Mouse (Mus musculus) midbrain, embryonic 14.5 days (tissue): Measurements from ENCODE around the gene Immp1l. TPM values are rescaled to one million over a fixed set of nuclear protein-coding genes. Genes with fewer than 3 reads are reported as not detected.

Experiments
- ATAC-seq: fragments of 200-750 bp; cut with Nextera tagmentation; 2 replicates; pipeline ENCODE4 v1.8.0; 2017; ENCODE audit warnings: moderate number of reproducible peaks, moderate library complexity; ENCODE audit not compliant: low FRiP score, low TSS enrichment
- DNase-seq: peaks from one replicate; pipeline ENCODE4 v3.0.0-alpha.2; 2015
- H3K27ac ChIP-seq: fragments of 300-500 bp; sonication (generic); replicated peaks from 2 replicates; pipeline ENCODE4 v1.5.1; 2014; ENCODE audit warnings: mild to moderate bottlenecking, low read depth, low read length, moderate library complexity
- H3K27me3 ChIP-seq: fragments of 300-500 bp; sonication (generic); 2 replicates; pipeline ENCODE4 v1.6.1; 2014; ENCODE audit warnings: low read length, control low read depth, mixed read lengths; ENCODE audit not compliant: control insufficient read depth, insufficient read depth
- H3K36me3 ChIP-seq: fragments of 300-500 bp; sonication (generic); 2 replicates; pipeline ENCODE4 v1.6.1; 2014; ENCODE audit warnings: low read length, control low read depth; ENCODE audit not compliant: control insufficient read depth, insufficient read depth
- H3K4me1 ChIP-seq: fragments of 300-500 bp; sonication (generic); 2 replicates; pipeline ENCODE4 v1.6.1; 2014; ENCODE audit warnings: mild to moderate bottlenecking, antibody characterized with exemption, low read length, control low read depth; ENCODE audit not compliant: control insufficient read depth, insufficient read depth
- H3K4me2 ChIP-seq: fragments of 300-500 bp; sonication (generic); 2 replicates; pipeline ENCODE4 v1.6.1; 2014; ENCODE audit warnings: mild to moderate bottlenecking, low read length, moderate library complexity
- H3K4me3 ChIP-seq: fragments of 300-500 bp; sonication (generic); replicated peaks from 2 replicates; pipeline ENCODE4 v1.5.1; 2014; ENCODE audit warnings: low read depth, low read length
- H3K9ac ChIP-seq: fragments of 300-500 bp; sonication (generic); replicated peaks from 2 replicates; pipeline ENCODE4 v1.6.1; 2014; ENCODE audit warnings: mild to moderate bottlenecking, low read length, moderate library complexity
- H3K9me3 ChIP-seq: fragments of 300-500 bp; sonication (generic); 2 replicates; pipeline ENCODE4 v1.6.1; 2016; ENCODE audit warnings: low read length, control low read depth, mixed read lengths; ENCODE audit not compliant: control insufficient read depth
- WGBS: fragments of 180-500 bp; shearing (Covaris S2); extraction: QIAGEN DNeasy Blood & Tissue Kit; methylation state at CpG from one replicate; pipeline ENCODE4 v1.1.7; 2014; 5-methylcytosine and 5-hydroxymethylcytosine counted together
- polyA plus RNA-seq: library from polyadenylated mRNA; unstranded; fragments of >200 nt; fragmentation: Nextera tagmentation; extraction: Ambion mirVana; gene quantifications from 2 replicates; pipeline ENCODE4 v1.2.1, GENCODE M21; 2014

Immp1l gene
- 102 and 109 TPM in 2 replicates for polyA plus RNA-seq

DNA sequence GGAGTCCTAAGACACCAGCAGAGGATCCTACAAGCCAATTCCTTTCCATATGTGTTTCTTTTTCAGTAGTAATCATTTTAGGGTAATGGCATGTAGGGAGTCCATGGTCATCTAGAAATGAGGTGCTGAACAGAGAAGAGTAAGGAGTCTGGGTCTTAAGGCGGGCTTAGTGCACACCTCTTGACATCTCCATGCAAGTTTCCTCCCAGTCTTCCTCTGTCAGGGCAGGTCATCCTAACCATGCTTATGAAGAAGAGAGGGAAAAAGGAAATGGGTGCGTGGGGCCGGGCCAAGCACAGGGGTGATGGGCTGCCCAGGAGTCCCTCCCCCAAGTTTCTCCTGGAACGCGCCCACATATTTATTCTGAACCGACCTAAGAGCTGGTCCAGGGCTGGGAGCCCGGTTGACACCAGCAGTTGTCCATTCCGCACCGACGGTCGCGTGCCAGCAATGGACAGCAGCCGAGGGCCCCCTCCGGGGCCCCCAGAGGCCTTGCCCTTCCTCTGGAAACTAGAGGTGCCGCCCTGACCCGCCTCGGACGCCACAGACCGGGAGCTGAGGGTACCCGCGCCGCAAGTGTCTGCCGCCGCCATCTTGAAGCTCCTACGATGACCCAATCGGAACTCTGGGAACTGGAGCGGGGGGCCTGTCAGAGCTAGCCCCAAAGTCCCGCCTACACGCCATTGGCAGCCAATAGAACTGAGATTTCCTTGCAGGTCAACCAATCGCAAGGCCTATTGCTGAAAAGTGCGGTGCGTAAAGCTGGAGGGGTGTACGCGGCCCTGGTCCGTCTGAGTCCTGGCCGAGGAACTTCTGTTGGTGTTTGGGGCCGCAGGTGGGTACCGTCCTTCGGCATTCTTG, at the start of gene Immp1l, which contains the start of gene Elp4:
Immp1l (plus strand) TSS at position 743 of the 861 bp plus-strand sequence.
Elp4 (minus strand) TSS at position 669 of the 861 bp plus-strand sequence.
- Histone ChIP-seq H3K9ac (peak within 1 kb of the TSS; percentile 73), H3K4me3 (peak within 1 kb of the TSS; percentile 89), H3K4me1 (peaks cover 9% of the 10 kb centered on the region), H3K27me3 (no peaks in the 10 kb centered on the region), H3K9me3 (no peaks in the 10 kb centered on the region), H3K4me2 (peak within 1 kb of the TSS; percentile 71), H3K36me3 (no peaks in the 10 kb centered on the region), H3K27ac (peak within 1 kb of the TSS; percentile 54; the same call in 1 of the 2 replicates)
- peak; percentile 98 for DNase-seq
- under 1% methylated on average over 39 of the region's 39 CpGs for WGBS
- ATAC-seq, result peak; percentile 100

DNA sequence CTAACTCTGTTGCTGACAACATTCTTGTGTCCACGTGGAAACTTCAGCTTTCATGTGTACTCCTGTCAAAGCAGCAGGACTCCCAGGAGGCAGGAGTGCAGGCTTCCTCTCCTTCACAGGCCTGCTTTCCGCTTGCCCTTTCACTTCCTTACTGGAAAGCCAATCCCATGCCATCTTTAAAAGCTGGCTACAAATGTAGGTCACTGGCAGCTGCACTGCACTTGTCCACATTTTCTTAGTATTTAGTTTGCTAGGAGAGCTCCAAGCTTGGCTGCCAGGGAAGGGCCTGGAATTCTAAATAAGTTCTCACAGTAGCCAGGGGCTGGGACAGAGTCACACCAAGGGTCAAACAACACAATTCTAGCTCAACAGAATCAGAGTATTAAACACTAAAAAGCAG, 49.7 kb upstream of the Immp1l start:
- H3K4me1 ChIP-seq, result no peaks in the 10 kb centered on the region
- H3K9ac ChIP-seq, result no peak overlapping the region
- ATAC-seq (no peak), DNase-seq (peak; percentile 12)
- no peaks in the 10 kb centered on the region for H3K36me3 ChIP-seq
- no peak overlapping the region for H3K4me2 ChIP-seq
- no peak overlapping the region for H3K27ac ChIP-seq
- H3K9me3 ChIP-seq, result no peaks in the 10 kb centered on the region
- no peak overlapping the region for H3K4me3 ChIP-seq
- WGBS, result 57% methylated on average over 2 of the region's 2 CpGs
- no peaks in the 10 kb centered on the region for H3K27me3 ChIP-seq

DNA sequence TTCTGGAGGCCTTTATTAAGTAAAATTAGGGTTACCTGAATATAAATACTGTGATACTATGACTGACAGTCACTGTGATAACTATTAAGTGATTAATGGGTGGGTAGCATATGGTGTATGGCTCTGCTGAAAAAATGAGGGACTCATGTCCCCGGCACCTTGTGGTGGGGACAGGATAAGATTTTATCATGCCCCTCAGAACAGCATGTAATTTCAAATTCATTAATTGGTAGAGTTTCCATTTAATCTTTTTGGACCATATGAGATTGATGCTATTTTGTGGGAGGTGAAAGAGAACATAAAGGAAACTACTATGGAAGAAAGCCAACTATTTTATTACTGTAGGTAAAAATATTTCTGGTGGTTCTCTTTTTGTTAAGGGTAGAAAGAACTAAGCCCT, 31.0 kb upstream of the Immp1l start:
- H3K9ac ChIP-seq, result no peak overlapping the region
- H3K9me3 ChIP-seq, result peaks cover 9% of the 10 kb centered on the region; the same call in 1 of the 2 replicates
- H3K27me3 ChIP-seq, result no peaks in the 10 kb centered on the region
- no peak overlapping the region for H3K4me3 ChIP-seq
- no peaks in the 10 kb centered on the region for H3K4me1 ChIP-seq
- ATAC-seq (no peak), DNase-seq (no peak)
- H3K36me3 ChIP-seq, result no peaks in the 10 kb centered on the region
- no peak overlapping the region for H3K27ac ChIP-seq
- 98% methylated on average over 1 of the region's 1 CpGs for WGBS
- no peak overlapping the region for H3K4me2 ChIP-seq

DNA sequence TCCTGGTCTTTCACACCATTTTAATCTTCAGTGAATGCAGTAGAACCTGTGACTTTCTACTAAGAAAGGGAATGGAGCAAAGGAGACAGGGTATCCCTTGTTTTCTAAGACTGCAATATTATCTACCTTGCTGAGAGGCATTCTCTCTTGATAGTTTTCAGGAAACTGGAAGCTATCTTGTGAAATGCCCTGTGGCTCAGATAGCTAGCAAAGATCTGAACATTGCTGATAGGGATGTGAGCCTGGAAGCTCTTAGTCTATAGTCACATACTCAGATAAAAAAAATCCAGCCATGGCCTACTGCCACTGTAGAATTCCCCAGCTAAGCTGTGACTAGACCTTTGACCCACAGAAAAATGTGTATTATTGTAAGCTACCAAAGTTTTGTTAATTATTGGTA, 13.6 kb upstream of the Immp1l start:
- no peak overlapping the region for H3K4me2 ChIP-seq
- H3K9ac ChIP-seq, result no peak overlapping the region
- peaks cover 5% of the 10 kb centered on the region; the same call in 1 of the 2 replicates for H3K36me3 ChIP-seq
- DNase-seq (no peak), ATAC-seq (no peak)
- H3K4me3 ChIP-seq, result no peak overlapping the region
- no peaks in the 10 kb centered on the region for H3K4me1 ChIP-seq
- no peaks in the 10 kb centered on the region for H3K27me3 ChIP-seq
- no peak overlapping the region for H3K27ac ChIP-seq
- 0 out of 2 replicates have a peak, but pooled peaks cover 2% of the 10 kb centered on the region for H3K9me3 ChIP-seq

DNA sequence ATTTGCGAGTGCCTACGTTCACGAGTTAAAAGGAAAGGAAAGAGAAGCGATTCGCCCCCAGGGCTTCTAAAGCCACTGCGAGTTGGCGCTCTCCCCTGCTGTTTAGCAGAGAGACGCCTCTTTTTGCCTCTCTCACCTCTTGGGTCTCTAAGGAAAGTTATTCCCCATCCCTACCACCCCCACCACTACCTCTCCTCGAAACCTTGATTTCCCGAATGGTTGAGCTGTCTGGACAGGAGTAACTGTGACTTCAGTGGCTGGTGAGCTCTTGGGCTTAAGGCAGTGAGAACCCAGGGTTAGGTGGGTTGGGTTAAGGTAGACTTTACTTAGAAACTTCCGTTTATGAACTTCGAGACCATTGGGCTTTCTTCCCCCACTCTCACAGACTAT, 314 bp downstream of the Immp1l start:
- H3K4me2 ChIP-seq, result peak overlapping the region; percentile 71
- DNase-seq (no peak), ATAC-seq (peak; percentile 47)
- no peaks in the 10 kb centered on the region for H3K27me3 ChIP-seq
- H3K27ac ChIP-seq, result no peak overlapping the region
- H3K9ac ChIP-seq, result peak overlapping the region; percentile 73
- WGBS, result under 1% methylated on average over 12 of the region's 12 CpGs
- no peaks in the 10 kb centered on the region for H3K9me3 ChIP-seq
- no peaks in the 10 kb centered on the region for H3K36me3 ChIP-seq
- H3K4me3 ChIP-seq, result peak overlapping the region; percentile 89
- H3K4me1 ChIP-seq, result peaks cover 9% of the 10 kb centered on the region

DNA sequence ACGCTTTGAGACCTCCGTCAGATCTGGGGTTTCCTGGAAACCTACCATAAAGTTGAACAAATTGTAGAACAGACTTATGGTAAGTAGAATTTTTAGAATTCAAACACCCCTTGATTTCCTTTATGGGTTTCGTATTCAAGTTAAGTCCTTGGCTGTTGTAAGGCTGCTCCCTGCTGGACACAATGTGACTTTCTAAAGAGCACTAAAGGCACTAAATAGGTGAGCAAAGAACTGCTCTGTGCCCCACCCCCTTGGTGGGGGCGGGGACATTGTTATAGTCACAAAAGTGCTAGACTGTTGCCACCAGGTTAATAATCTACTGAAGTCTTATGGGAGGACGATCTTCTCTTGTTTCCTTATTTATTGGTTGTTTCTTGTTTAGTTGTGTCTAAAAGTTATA, 3.9 kb downstream of the Immp1l start:
- no peak overlapping the region for H3K4me3 ChIP-seq
- H3K27ac ChIP-seq, result no peak overlapping the region
- H3K36me3 ChIP-seq, result peaks cover 3% of the 10 kb centered on the region; the same call in 1 of the 2 replicates
- WGBS, result 88% methylated on average over 5 of the region's 5 CpGs
- H3K4me1 ChIP-seq, result peaks cover 9% of the 10 kb centered on the region
- no peak overlapping the region for H3K4me2 ChIP-seq
- no peak for ATAC-seq
- H3K9me3 ChIP-seq, result no peaks in the 10 kb centered on the region
- peaks cover 9% of the 10 kb centered on the region; the same call in 1 of the 2 replicates for H3K27me3 ChIP-seq
- DNase-seq, result no peak
- no peak overlapping the region for H3K9ac ChIP-seq

DNA sequence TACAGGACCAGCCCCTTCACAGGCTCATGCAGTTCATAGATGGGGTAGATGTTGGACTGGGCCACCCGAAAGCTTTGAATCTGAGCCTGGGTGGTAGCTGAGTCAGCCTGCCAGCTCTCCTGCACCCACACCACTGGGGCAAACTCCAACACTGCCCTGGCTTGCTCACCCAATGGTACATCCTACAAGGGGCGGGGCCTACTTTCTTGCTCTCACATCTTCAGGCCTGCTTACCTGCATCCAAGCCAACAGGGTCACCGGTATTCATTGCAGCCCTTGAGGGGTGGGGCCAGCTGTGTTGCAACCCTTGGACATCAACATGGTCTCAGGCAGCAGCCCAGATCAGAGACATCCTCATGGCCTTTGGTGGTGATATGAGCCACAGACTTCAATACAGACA, 6.2 kb downstream of the Immp1l start:
- peaks cover 9% of the 10 kb centered on the region; the same call in 1 of the 2 replicates for H3K27me3 ChIP-seq
- ATAC-seq, result peak; percentile 38; the same call in 1 of the 2 replicates
- peaks cover 3% of the 10 kb centered on the region; the same call in 1 of the 2 replicates for H3K36me3 ChIP-seq
- no peak overlapping the region for H3K4me2 ChIP-seq
- H3K9me3 ChIP-seq, result no peaks in the 10 kb centered on the region
- H3K4me1 ChIP-seq, result 0 out of 2 replicates have a peak, but pooled peaks cover 2% of the 10 kb centered on the region
- no peak overlapping the region for H3K27ac ChIP-seq
- H3K4me3 ChIP-seq, result no peak overlapping the region
- no peak overlapping the region for H3K9ac ChIP-seq
- WGBS, result 89% methylated on average over 3 of the region's 3 CpGs
- DNase-seq, result no peak

DNA sequence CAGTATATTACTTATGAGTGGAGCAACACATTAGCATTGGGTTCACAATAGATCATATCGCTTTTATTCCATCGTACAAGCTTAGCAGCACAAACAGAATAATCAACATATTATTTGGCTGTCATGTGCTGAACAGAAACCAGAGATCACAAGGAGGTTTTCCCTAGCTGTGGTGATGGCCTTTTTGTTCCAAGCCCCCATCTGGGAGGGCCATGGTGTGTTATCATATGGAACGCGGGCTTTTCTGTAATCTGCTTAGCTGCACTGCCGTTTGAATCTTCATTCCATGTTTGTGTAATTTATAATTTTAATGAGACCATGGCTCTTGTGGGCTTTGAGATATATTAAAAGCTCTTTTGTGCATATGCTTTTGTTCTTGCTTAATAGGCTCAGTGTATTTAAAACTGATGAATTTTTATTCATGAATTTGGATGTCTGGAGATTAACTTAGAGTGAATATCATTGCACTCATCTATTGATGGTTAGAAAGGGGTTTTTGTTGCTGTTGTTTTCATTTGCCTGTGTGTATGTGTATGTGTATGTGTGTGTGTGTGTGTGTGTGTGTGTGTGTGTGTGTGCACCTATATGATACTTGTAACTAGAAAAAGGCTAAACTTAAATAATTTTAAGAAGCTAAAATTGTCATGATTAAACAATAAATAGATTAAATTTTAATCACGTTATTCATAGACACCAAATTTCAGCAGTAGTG, 9.4 kb downstream of the Immp1l start:
- Histone ChIP-seq H3K36me3 (peaks cover 3% of the 10 kb centered on the region; the same call in 1 of the 2 replicates), H3K27me3 (peaks cover 9% of the 10 kb centered on the region; the same call in 1 of the 2 replicates), H3K9me3 (no peaks in the 10 kb centered on the region), H3K27ac (no peak overlapping the region), H3K4me1 (peaks cover 7% of the 10 kb centered on the region), H3K9ac (no peak overlapping the region), H3K4me3 (no peak overlapping the region), H3K4me2 (peak overlapping the region; percentile 21; the same call in 1 of the 2 replicates)
- peak; percentile 69 for ATAC-seq
- peak; percentile 78 for DNase-seq
- 19% methylated on average over 6 of the region's 6 CpGs for WGBS
